Mouse (Mus musculus) adrenal gland (tissue): ENCODE data around the gene Grid1.

Experiments
- intact Hi-C: fragments of 180-260 bp; cut with DNase I; formaldehyde crosslinking; loops from one replicate; pipeline ENCODE4 v1.15.1; 2025

Gene Grid1

DNA sequence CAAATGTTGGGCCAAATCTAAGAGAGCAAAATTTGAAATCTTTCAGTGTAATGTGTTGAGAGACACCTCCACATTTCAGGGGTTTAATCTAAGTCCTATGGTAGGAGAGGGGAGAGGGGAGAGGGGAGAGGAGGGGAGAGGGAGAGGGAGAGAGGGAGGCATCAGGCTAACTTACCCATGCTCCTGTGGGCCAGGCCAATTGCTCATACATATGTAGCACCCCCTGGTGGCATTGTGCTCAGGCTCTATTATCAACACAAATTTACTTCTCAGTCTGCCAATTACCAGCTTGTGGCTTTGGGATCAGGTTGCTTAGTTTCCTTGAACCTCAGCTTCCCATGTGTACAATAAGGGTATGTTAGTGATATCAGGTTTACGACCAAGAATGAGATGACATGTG lies 291.0 kb downstream of the Grid1 start:
- intact Hi-C loops = loop anchor here (10.0 kb wide), 1 partner anchor 256 kb away; no protein-coding TSS in a partner anchor

DNA sequence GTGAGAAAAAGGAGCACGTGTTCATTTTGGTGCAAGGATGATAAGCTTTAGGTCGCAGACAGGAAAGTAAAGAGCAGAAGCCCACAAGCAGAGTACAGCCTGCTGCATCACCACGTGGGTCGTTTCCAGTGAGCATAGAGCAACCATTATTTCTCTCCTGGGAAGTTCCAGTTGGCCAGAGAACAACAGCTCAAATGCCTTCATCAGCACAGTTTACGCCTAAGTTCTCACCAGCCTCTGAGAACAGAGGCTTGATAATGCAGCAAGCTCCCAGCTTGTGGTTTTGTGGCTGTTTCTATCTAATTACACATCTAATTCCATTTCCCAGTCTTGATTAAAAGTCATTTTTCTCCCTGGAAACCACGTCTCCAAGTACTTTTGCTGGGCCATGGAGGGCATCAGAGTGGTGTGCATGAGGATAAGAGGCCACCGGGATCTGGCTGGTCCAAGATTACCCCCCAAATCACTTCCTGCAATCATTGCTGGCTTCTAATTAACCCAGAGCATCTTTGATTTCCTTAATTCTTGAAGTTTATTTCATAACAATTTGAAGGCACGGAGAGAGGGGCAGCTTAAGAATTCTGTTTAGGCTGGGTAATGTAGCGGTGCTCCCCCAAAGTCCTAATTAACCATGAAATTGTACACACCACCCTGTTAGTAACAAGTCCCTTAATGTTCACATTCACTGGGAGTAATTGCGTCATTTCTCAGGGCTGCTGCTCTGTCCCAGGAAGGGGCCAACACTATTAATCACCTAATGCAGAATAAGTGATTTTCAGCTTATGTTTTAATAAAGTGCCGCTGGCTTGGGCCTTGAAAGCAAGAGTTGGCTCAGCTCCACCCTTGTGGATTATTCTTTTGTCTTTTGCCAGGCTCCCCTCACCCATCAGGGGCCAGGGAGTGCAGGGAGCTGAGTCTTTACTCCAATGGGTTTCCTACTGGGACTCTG lies 292.7 kb downstream of the Grid1 start:
- intact Hi-C loops = loop anchor here (10.0 kb wide), 1 partner anchor 258 kb away; no protein-coding TSS in a partner anchor

DNA sequence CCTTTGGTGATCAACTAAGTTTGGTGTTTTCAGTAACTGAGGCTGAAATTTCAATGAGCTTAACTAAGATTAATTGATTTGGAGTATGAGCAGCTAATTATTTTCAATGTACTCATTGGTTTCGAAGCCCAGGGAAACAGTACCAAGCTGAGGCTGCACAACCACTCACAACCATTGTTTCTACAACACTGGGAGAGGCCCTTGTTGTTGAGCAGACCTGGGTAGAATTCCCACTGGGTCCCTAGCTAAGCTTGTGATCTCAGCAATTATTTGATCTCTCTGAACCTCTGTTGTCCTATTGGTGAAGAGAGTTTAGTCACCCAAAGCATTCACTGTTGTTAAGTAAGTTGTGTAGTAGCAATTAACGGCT lies 293.4 kb downstream of the Grid1 start:
- intact Hi-C loops = loop anchor here (10.0 kb wide), 1 partner anchor 258 kb away; no protein-coding TSS in a partner anchor

DNA sequence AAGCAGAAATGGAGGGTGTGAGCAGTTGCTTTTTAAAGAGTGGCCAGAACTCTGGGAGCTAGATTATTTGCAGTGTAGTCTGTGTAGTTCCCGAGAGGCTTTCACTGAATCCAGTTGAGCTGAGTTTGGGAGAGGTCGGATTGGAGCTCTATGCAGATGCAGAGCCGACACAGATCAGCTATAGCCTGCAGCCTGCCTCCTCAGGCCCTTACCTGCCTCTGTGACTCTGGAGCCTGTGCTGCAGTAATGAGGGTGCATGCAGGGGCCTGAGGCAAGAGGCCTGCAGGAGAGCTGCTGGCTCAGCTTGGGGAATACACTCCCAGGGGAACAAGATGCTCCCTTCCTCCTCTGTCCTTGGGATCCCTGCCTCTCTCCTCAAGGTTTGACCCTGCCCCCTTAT lies 296.0 kb downstream of the Grid1 start:
- intact Hi-C loops = loop anchor here (10.0 kb wide), 1 partner anchor 261 kb away; no protein-coding TSS in a partner anchor

DNA sequence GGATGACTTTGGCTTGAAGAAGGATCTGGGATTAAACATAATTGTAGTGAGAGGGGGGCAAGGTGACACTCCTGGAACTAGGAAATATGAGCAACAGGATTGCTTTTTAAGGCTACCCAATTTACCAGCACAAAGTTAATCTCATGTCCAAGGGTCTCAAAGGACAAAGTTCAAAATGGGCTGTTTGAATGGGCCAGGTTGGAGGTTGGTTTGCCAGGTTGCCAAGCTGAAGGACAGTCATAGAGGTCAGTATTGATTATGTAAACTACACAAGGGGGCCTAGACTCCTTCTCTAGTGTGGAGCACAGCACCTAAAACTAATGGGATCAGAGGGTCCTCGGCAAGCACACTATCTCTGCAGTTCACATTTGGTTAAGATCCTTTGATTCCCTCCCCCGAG lies 300.2 kb downstream of the Grid1 start:
- intact Hi-C loops = no loop called here

DNA sequence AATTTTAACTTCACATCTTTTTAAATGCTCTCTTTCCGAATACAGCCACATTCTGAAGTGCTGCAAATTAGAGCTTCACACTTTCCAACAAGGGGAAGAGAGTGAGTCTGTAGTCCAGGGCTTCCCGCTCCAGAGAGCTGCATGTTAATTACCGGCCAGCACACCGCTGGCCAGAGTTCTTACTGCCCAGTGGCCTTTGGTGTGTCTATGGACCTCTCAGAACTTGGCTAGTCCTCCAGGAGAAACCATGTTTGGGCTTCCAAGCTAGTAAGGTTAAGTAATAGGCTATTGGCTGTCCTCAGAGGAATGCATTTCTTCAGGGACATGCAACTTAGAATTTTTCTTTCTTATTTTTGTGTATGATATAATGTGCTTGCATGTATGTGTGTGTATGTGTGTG lies 301.0 kb downstream of the Grid1 start:
- intact Hi-C loops = no loop called here

DNA sequence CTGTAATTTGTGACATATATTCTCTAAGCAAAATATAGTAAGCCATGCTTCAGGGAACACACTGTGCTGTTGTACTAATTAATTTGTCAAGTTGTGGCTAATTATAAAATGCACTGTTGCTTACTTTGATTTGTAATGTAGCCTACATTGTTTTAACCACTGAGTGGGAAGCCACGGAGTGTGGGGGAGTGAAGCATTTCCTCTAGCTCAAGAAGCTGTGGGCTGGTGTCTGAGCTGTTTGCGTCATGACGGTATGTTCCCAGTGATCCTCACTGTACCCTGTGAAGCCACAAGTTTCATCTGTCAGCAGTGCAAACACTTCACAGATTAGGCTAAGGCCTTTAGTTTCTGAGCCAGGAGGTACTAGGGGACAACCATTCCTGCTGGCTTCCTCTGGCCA lies 302.2 kb downstream of the Grid1 start:
- intact Hi-C loops = no loop called here

DNA sequence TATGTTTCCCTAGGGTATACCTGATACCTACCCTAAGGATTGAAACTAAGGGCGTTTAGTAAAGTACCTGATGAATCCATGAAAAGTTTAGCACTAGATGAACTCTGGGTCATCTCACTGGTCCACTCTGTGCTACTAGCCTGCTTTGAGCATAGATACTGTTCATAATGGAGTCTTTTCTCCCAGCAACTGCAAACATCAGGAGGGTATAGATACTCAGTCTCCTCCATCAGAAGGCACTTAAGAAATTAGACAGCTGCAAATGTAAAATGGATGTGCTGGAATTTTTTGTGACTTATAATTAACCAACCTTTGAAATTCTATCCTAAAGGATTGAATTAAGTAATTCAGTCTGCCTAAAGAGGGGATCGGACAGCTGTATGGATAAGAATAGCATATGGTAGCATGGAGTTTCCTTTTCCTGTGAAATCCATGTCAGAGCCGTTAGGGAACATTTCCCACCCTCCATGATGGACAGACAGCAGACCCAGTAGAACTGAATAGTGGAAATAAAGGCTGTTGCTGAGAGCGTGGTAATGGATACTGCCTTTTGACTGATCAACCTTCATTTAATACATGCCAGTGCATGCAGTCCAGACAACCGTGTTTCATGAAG lies 303.5 kb downstream of the Grid1 start:
- intact Hi-C loops = no loop called here

DNA sequence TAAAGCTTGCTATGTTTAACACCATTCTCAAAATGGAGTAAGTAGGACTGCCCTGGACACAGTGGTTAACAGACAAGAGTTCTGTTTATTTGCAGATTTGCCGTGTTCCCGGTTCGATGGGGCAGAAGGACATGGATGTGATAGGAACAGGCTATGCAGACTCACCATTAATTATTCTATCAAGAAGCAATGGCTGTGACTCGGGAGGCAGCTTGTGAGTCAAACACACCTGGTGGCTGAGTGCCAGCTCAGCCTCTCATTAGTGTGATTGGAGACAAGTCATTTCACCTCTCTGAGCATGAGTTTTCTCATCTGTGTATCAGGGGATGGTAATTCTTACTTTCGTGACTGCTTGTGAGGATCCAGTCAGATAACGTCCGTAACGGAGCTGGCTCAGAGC lies 307.7 kb downstream of the Grid1 start:
- intact Hi-C loops = no loop called here

DNA sequence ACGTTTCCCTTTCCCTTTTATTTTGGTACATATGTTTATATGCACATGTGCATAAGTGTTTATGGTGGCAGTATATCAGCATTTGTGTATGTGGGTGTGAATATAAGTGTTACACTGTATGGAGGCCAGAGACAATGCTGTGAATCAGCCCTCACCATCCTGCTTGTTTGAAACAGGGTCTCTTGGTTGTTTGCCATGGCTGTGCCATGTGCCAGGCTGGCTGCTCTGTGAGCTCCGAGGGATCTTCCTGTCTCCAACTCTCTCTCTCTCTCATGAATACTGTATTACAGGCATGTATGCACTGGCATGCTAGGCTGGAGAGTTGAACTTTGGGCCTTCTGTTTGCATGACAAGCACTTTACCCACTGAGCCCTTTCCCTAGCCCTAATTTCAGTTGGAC lies 315.1 kb downstream of the Grid1 start:
- intact Hi-C loops = no loop called here

DNA sequence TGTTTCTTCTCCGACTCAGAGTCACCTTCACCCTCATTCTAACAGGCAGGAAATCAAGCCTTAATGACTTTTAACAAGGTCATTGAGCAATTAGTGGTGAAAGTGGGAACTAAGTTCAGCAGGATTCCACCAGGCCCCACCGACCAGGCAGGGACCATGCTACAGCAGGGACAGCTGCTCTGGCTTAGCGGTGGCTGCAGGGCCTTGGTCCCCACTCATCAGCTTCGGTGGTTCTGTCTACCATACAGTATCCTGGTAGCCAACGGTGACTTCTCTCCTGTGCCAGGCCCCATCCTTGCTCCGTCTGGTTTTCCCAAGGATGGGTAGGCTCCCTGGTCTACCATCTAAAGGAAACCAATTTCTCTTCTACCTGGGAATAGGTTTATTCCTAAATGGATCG lies 318.2 kb downstream of the Grid1 start:
- intact Hi-C loops = no loop called here

DNA sequence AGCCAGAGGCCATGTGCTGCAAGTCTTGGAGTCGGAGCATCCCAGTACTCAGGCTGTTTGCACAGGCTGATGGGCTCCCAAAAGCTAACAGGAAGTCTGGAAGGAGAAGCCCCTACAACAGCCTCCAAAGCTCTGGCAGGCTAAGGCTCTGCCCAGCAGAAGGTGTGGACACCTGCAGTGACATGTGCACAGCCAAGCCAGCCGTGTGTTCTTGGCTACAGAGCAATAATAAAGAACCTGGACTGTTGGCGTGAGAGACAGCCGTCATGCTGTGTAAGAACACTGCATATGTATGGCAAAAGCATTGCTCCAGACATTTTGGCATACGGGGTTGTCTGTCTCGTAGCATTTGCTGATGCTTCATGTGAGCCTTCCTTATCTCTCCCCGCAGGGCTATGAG lies 319.9 kb downstream of the Grid1 start:
- intact Hi-C loops = no loop called here

DNA sequence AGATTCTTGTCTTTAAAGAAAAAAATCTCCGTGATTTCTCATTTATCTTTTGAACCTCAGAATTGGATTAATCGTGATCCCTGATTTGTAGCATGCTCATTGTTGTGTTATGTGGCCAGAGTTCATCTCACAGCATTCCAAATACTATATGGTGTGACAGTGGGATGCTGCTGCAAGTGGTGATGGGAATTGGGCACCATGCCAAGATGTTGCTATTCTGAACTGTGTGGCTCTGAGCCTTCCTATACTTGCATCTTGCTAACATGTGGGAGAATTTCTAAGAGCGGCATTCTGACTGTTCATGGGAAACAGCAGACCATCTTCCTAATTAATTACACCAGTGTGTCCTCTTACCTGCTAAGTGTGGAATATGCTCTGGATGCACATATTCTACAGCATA lies 332.5 kb downstream of the Grid1 start:
- intact Hi-C loops = no loop called here

DNA sequence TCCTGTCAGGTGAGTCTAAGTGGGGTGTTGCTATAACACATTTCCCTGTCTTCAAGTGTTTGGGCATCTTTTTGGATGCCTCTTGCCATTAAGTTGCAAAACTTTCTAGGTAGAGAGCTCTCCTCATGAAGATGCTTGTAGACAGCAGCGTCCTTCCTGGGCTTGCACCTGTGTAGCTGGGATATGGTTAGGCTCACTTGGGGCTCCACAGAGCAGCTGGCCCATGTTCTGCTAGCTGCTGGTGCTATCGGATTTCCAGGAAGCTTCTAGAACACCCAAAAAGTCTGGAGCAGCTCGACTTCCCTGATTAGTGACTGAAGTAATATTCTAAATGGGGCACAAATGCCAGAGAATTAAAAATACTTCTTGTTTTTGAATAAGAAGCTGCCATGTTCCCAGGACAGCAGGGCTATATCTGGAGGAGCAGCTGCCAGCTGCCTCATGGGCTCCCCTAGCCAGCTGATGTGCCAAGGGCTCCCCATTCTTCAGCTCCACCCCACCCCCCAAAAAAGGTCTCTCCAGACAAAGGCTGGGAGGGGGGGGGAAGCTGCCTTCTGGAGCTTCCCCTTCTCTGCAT lies 333.9 kb downstream of the Grid1 start:
- intact Hi-C loops = no loop called here

DNA sequence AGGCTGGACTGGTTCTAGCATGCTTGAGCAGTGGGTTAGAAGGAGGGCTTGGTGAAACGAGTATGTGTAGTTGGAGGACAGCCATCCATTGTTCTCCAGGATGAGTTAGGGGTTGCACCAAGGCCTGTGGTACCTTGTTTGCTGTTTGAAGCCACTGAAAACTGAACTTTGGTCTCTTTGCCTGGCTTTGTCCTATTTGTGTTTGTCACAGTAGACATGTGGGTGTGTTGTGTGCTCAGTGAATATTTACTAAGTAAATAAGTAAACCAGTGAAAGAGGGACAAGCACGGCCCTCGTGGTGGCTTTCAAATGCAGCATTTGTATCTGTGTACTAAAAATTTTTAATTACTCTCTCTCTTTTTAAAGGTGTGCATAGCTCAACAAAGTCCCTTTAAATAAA lies 334.5 kb downstream of the Grid1 start:
- intact Hi-C loops = no loop called here

DNA sequence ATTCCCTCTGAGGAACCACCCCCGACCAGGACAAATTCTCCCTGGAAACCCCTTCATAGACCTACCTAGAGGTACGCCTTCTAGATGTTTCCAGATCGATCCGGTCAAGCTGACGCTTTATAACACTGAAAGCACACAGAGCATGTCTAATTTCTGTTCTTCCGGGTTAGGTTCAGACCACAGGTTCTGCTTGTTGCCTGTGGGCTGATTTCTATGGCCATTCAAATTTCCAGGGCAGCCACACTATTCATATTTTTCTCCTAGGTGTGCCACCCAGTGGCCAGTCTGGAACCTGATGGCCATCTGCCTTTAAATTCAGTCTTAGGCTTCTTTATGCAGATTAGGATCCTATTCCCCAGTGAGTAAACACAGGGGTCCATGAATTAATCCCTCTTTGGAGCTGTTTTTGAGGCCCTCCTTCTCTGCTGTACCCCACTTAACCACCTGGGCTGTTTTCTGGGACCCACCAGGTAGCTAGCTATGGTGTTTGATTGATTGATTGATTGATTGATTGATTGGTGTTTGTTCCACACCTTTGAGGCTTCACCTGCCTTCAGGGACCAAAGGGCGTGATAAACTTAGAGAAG lies 337.3 kb downstream of the Grid1 start:
- intact Hi-C loops = loop anchor here (5.0 kb wide), 1 partner anchor 345 kb away; no protein-coding TSS in a partner anchor

DNA sequence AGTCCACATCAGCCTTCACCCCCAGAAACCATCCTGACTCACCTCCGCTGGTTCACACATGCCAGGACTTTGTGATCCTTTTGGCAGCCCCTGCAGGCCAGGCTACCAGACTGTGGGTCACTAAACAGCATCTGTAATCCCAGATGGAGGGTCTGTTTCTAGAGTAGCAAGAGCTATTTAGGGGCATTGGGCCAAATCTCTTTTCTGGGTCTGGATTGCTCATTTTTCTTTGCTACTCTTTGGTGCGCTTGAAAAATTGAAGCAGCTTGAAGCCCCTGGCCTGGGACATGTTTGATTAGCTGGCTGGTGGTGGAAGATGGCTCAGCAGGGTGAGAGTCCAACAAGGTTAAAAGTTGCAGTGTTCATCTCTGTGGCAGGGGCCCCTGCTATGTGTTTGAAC lies 339.4 kb downstream of the Grid1 start:
- intact Hi-C loops = loop anchor here (5.0 kb wide), 1 partner anchor 347 kb away; no protein-coding TSS in a partner anchor

DNA sequence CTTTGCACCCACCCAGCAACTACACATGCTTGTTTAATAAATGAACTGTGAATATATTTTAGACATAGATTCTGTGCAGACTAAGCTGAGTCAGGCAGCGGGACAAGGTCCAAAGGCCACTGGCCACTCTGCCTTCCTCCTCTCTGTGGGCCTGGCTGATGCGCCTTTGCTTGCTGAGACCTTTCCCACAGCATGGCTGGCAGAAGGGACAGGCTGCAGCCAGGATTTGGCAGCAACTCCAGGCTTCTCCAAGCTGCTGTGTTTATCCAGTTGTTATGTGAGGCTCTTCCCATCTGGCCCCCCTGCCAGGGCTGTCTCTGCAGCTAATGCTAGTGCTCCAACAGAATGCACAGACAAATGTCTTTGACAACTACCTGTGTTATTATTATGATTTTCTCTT lies 347.5 kb downstream of the Grid1 start:
- intact Hi-C loops = no loop called here

DNA sequence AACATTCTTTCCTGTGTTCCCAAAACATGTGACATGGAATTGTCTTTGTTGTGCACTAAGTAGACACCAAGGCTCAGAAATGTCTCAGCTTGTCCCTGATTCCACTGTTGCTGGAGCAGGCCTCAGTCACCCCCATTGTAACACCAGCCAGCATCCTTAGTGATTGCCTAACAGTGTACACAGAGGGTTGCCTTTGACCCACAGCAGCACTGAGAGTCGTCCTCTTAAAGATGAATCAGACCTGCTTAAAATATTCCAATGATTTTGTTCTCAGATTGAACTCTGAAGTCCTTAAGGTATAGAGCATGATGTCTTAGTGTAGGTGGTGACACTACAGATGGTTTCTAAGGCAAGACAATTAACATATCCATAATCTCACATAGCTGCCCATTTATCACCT lies 354.0 kb downstream of the Grid1 start:
- intact Hi-C loops = no loop called here

DNA sequence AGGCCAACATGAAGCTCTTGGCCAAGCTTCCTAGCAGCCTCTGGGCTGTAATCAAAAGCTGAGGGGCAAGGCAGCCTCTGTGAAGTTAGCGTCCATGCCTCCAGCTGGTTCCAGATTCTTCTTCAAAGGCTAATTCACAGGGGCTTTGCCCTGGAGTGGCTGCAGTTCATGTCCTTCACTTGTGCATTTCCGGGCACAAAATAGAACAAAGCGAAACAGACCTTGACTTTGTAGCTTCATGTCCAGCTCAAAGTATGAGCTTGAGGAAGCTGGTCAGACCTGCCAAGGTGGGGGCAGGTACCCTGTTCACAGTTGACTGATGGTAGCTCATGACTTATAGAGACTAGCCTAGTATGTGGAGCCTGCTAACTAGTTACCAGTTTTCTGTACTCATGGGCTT lies 356.1 kb downstream of the Grid1 start:
- intact Hi-C loops = no loop called here

DNA sequence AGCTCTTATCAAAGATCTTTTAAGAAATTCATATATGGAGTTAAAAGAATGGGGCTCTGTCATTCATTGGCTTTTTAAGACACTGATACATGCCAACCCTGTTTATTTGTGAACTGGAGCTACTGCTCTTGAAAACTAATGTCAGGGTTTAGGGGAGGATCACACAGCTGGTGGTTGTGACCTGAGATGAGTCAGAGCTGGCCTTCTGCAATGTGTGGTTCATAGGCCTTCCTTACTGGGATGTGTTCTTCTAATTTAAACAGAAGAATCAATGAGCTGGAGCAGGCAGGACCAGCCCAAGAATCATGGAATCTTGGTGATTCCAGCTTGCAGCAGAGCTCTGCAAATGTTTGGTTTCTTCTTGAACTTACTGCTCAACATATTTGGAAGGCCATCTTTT lies 359.2 kb downstream of the Grid1 start:
- intact Hi-C loops = no loop called here

DNA sequence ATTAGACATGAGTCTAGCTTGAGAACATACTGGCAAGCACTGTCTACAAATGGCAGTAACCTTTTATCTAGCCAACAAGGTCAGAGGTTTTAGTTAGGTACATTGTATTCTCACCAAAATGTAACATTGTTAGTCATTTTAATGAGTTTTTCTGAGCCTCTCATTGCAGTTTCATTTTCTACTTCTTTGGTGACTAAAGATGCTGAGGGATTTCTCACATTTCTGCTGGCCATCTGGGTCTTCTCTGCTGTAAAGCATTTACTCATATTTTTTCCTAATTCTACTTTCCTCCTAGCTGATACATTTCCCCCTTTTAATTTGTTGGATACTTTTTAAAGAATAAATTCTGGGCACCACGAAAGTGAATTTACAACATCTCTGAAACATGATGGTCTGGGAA lies 365.5 kb downstream of the Grid1 start:
- intact Hi-C loops = no loop called here
